15 mouse cellular contexts compared by ENCODE assay signal in genomic region chr1:170499891-170500290, GRCm38 (mm10).
DNase-seq lines count a peak whose midpoint lies in the region; ATAC-seq lines count a peak whose summit lies in the region.
"Had no signal": no experiment of that assay in that cellular context is flagged by ENCODE, and none has a peak within 500 bp of the region (broad histone marks: within the 10 kb centered on the region; RNA-seq: fewer than 3 reads in every experiment).

No protein-coding gene starts in this region.

- WGBS in heart, embryonic 10.5 days = 45% methylated on average over 6 of the region's 6 CpGs
- WGBS in midbrain, embryonic 11.5 days = 59% methylated on average over 6 of the region's 6 CpGs
- 63% methylated on average over 6 of the region's 6 CpGs for WGBS in midbrain, embryonic 13.5 days
- WGBS in stomach, embryonic 16.5 days = 39% methylated on average over 6 of the region's 6 CpGs
- 55% methylated on average over 6 of the region's 6 CpGs for WGBS in forebrain, embryonic 10.5 days

- ATAC-seq in midbrain, embryonic 11.5 days (ENCODE audit: low FRiP score) = no peak
- ATAC-seq in midbrain, embryonic 13.5 days = no peak
- peak; percentile 38; the same call in 1 of the 2 replicates for ATAC-seq in stomach, embryonic 16.5 days (ENCODE audit: insufficient read depth, low FRiP score)
- ATAC-seq in frontal cortex, adult (ENCODE audit: low TSS enrichment) = no peak
- ATAC-seq: forebrain, postnatal 0 days had no signal

- no peak for DNase-seq in heart, embryonic 10.5 days (ENCODE audit: low spot score)
- no peak for DNase-seq in heart, adult 9 months (ENCODE audit: low spot score in 2 of 2)
- peak; percentile 73 for DNase-seq in midbrain, embryonic 11.5 days (ENCODE audit: low spot score, missing footprints)
- DNase-seq in kidney, adult 9 months = peak; percentile 86
- no peak for DNase-seq in forebrain, embryonic 10.5 days (ENCODE audit: extremely low spot score, low spot score)
- DNase-seq: cerebellum, adult 11-12 months; forebrain, postnatal 0 days; layer of hippocampus, adult 9-11 months; left cerebral cortex, postnatal 4 days; right cerebral cortex, postnatal 4 days had no signal

- H3K27ac ChIP-seq in heart, embryonic 10.5 days = peak overlapping the region; percentile 65
- no peak overlapping the region for H3K27ac ChIP-seq in midbrain, embryonic 11.5 days (ENCODE audit: low read depth, low read length)
- no peak overlapping the region for H3K27ac ChIP-seq in midbrain, embryonic 13.5 days
- H3K27ac ChIP-seq in stomach, embryonic 16.5 days (ENCODE audit: low read length) = no peak overlapping the region
- H3K27ac ChIP-seq in forebrain, embryonic 10.5 days = no peak overlapping the region
- H3K27ac ChIP-seq: embryonic facial prominence, embryonic 15.5 days; hindbrain, embryonic 12.5 days had no signal

- H3K4me2 ChIP-seq in midbrain, embryonic 11.5 days = no peak overlapping the region
- H3K4me2 ChIP-seq in midbrain, embryonic 13.5 days (replicated peaks) = no peak overlapping the region
- H3K4me2 ChIP-seq in stomach, embryonic 16.5 days (ENCODE audit: low read depth, low read length) = no peak overlapping the region
- H3K4me2 ChIP-seq: embryonic facial prominence, embryonic 15.5 days; hindbrain, embryonic 12.5 days had no signal

- H3K4me1 ChIP-seq in heart, embryonic 10.5 days = peaks cover 89% of the 10 kb centered on the region
- H3K4me1 ChIP-seq in midbrain, embryonic 11.5 days (ENCODE audit: control insufficient read depth, insufficient read depth, low read length) = 0 out of 2 replicates have a peak, but pooled peaks cover 7% of the 10 kb centered on the region
- H3K4me1 ChIP-seq in midbrain, embryonic 13.5 days (replicated peaks) = peaks cover 15% of the 10 kb centered on the region
- H3K4me1 ChIP-seq in stomach, embryonic 16.5 days (ENCODE audit: control insufficient read depth, insufficient read depth, low read length) = peaks cover 17% of the 10 kb centered on the region
- peaks cover 59% of the 10 kb centered on the region for H3K4me1 ChIP-seq in forebrain, embryonic 10.5 days

- no peaks in the 10 kb centered on the region for H3K9me3 ChIP-seq in heart, embryonic 10.5 days
- H3K9me3 ChIP-seq in midbrain, embryonic 11.5 days (ENCODE audit: control insufficient read depth, low read length) = no peaks in the 10 kb centered on the region
- no peaks in the 10 kb centered on the region for H3K9me3 ChIP-seq in midbrain, embryonic 13.5 days
- H3K9me3 ChIP-seq in stomach, embryonic 16.5 days (replicated peaks; ENCODE audit: control insufficient read depth, low read length) = no peaks in the 10 kb centered on the region
- H3K9me3 ChIP-seq in forebrain, embryonic 10.5 days = no peaks in the 10 kb centered on the region
- H3K9me3 ChIP-seq: embryonic facial prominence, embryonic 15.5 days; hindbrain, embryonic 12.5 days had no signal

- H3K4me3 ChIP-seq in heart, embryonic 10.5 days = no peak overlapping the region
- H3K4me3 ChIP-seq in midbrain, embryonic 11.5 days (ENCODE audit: low read depth, low read length) = no peak overlapping the region
- H3K4me3 ChIP-seq in midbrain, embryonic 13.5 days (replicated peaks) = no peak overlapping the region
- H3K4me3 ChIP-seq in stomach, embryonic 16.5 days (replicated peaks; ENCODE audit: low read length) = no peak overlapping the region
- H3K4me3 ChIP-seq in forebrain, embryonic 10.5 days = no peak overlapping the region
- H3K4me3 ChIP-seq: embryonic facial prominence, embryonic 15.5 days; hindbrain, embryonic 12.5 days had no signal

- H3K9ac ChIP-seq in midbrain, embryonic 11.5 days (ENCODE audit: low read length) = no peak overlapping the region
- H3K9ac ChIP-seq in midbrain, embryonic 13.5 days (replicated peaks) = no peak overlapping the region
- no peak overlapping the region for H3K9ac ChIP-seq in stomach, embryonic 16.5 days (ENCODE audit: low read length)
- H3K9ac ChIP-seq: embryonic facial prominence, embryonic 15.5 days; forebrain, postnatal 0 days; hindbrain, embryonic 12.5 days had no signal

- no peaks in the 10 kb centered on the region for H3K36me3 ChIP-seq in heart, embryonic 10.5 days
- no peaks in the 10 kb centered on the region for H3K36me3 ChIP-seq in midbrain, embryonic 11.5 days (ENCODE audit: control insufficient read depth, insufficient read depth, low read length)
- no peaks in the 10 kb centered on the region for H3K36me3 ChIP-seq in midbrain, embryonic 13.5 days
- H3K36me3 ChIP-seq in stomach, embryonic 16.5 days (ENCODE audit: control insufficient read depth, insufficient read depth, low read length) = no peaks in the 10 kb centered on the region
- H3K36me3 ChIP-seq in forebrain, embryonic 10.5 days (replicated peaks) = no peaks in the 10 kb centered on the region
- H3K36me3 ChIP-seq: embryonic facial prominence, embryonic 15.5 days; hindbrain, embryonic 12.5 days had no signal

- H3K27me3 ChIP-seq in heart, embryonic 10.5 days (ENCODE audit: insufficient read depth, poor library complexity, severe bottlenecking) = no peaks in the 10 kb centered on the region
- no peaks in the 10 kb centered on the region for H3K27me3 ChIP-seq in midbrain, embryonic 11.5 days (ENCODE audit: control insufficient read depth, insufficient read depth, low read length)
- no peaks in the 10 kb centered on the region for H3K27me3 ChIP-seq in midbrain, embryonic 13.5 days
- H3K27me3 ChIP-seq in stomach, embryonic 16.5 days (ENCODE audit: control insufficient read depth, insufficient read depth, low read length) = no peaks in the 10 kb centered on the region
- no peaks in the 10 kb centered on the region for H3K27me3 ChIP-seq in forebrain, embryonic 10.5 days (ENCODE audit: poor library complexity, severe bottlenecking)
- H3K27me3 ChIP-seq: embryonic facial prominence, embryonic 15.5 days; hindbrain, embryonic 12.5 days had no signal

Comparison
In these comparisons a context has a peak if more than half of its experiments do, and no peak if none do; other contexts are left out.
1. DNase-seq: peak in midbrain, embryonic 11.5 days (single experiment) and kidney, adult 9 months (single experiment); none in heart, embryonic 10.5 days (single experiment), heart, adult 9 months (0 of 2) and forebrain, embryonic 10.5 days (single experiment).